Mouse (Mus musculus) right cerebral cortex, adult 2 months (tissue): Measurements from ENCODE around the gene Mff.

Source experiments
- DNase-seq, 2 experiments: peaks; one replicate each; pipeline ENCODE4 v3.0.0; 2021 to 2022; ENCODE audit warnings: low spot score in 2 of 2

Gene Mff

GRCm38 (mm10) chr1:82771022-82771586 is 46.4 kb downstream of the Mff start, which contains the start of gene Gm47791:
Gene Gm47791, minus strand, starts transcription at chr1:82771243.
- DNase-seq: no peak

GRCm38 (mm10) chr1:82772428-82772827 is 47.7 kb downstream of the Mff start:
- no peak for DNase-seq

- no peak for DNase-seq
Observed at GRCm38 (mm10) chr1:82773208-82773607, 48.5 kb downstream of the Mff start.

- DNase-seq: no peak
Observed at GRCm38 (mm10) chr1:82775293-82775692, 50.6 kb downstream of the Mff start.

GRCm38 (mm10) chr1:82779388-82779966 is 54.8 kb downstream of the Mff start:
- DNase-seq: no peak

- DNase-seq: no peak
Observed at GRCm38 (mm10) chr1:82783559-82783958, 58.9 kb downstream of the Mff start.

GRCm38 (mm10) chr1:82785546-82785945 is 60.9 kb downstream of the Mff start:
- DNase-seq: no peak

GRCm38 (mm10) chr1:82787414-82787813 is 62.7 kb downstream of the Mff start:
- DNase-seq: peak; percentile 67 to 70

- no peak for DNase-seq
Observed at GRCm38 (mm10) chr1:82788070-82788469, 63.4 kb downstream of the Mff start.

- no peak for DNase-seq
Observed at GRCm38 (mm10) chr1:82791105-82791504, 66.4 kb downstream of the Mff start.

- no peak for DNase-seq
Observed at GRCm38 (mm10) chr1:82792238-82792637, 67.5 kb downstream of the Mff start.

- no peak for DNase-seq
Observed at GRCm38 (mm10) chr1:82793110-82793509, 68.4 kb downstream of the Mff start.

GRCm38 (mm10) chr1:82793986-82794385 is 69.3 kb downstream of the Mff start:
- peak; percentile 43 to 59 for DNase-seq

GRCm38 (mm10) chr1:82795211-82795610 is 70.5 kb downstream of the Mff start:
- no peak for DNase-seq

- peak in 1 of 2 experiments; percentile 21 for DNase-seq
Observed at GRCm38 (mm10) chr1:82795702-82796443, 71.2 kb downstream of the Mff start.

GRCm38 (mm10) chr1:82797088-82797487 is 72.4 kb downstream of the Mff start:
- no peak for DNase-seq

GRCm38 (mm10) chr1:82798304-82798703 is 73.6 kb downstream of the Mff start:
- DNase-seq: no peak

GRCm38 (mm10) chr1:82798922-82799321 is 74.2 kb downstream of the Mff start:
- DNase-seq: no peak

GRCm38 (mm10) chr1:82801105-82801783 is 76.6 kb downstream of the Mff start:
- DNase-seq: no peak
